Mouse (Mus musculus) hindbrain, embryonic 12.5 days (tissue): ENCODE results near the gene Hemk1. TPM values are rescaled to one million over a fixed set of nuclear protein-coding genes. Genes with fewer than 3 reads are reported as not detected.

Experiments
- ATAC-seq: fragments of 200-750 bp; cut with Nextera tagmentation; 2 replicates; pipeline ENCODE4 v1.8.0; 2017; ENCODE audit warnings: moderate TSS enrichment; ENCODE audit not compliant: low FRiP score
- H3K27ac ChIP-seq: fragments of 300-500 bp; sonication (generic); 2 replicates; pipeline ENCODE4 v1.5.1; 2016; ENCODE audit warnings: mild to moderate bottlenecking
- H3K27me3 ChIP-seq: fragments of 300-500 bp; sonication (generic); 2 replicates; pipeline ENCODE4 v1.6.1; 2016; ENCODE audit warnings: mild to moderate bottlenecking
- H3K36me3 ChIP-seq: fragments of 300-500 bp; sonication (generic); 2 replicates; pipeline ENCODE4 v1.6.1; 2016; ENCODE audit warnings: mild to moderate bottlenecking
- H3K4me1 ChIP-seq: fragments of 300-500 bp; sonication (generic); 2 replicates; pipeline ENCODE4 v1.6.1; 2016
- H3K4me2 ChIP-seq: fragments of 300-500 bp; sonication (generic); replicated peaks from 2 replicates; pipeline ENCODE4 v1.6.1; 2016; ENCODE audit warnings: mild to moderate bottlenecking
- H3K4me3 ChIP-seq: fragments of 300-500 bp; sonication (generic); 2 replicates; pipeline ENCODE4 v1.5.1; 2016; ENCODE audit warnings: mild to moderate bottlenecking
- H3K9ac ChIP-seq: fragments of 300-500 bp; sonication (generic); 2 replicates; pipeline ENCODE4 v1.6.1; 2016; ENCODE audit warnings: mild to moderate bottlenecking, moderate library complexity
- H3K9me3 ChIP-seq: fragments of 300-500 bp; sonication (generic); replicated peaks from 2 replicates; pipeline ENCODE4 v1.6.1; 2016; ENCODE audit warnings: mild to moderate bottlenecking
- WGBS: fragments of 180-500 bp; shearing (Covaris S2); methylation state at CpG from one replicate; pipeline ENCODE4 v1.1.7; 2016; 5-methylcytosine and 5-hydroxymethylcytosine counted together
- polyA plus RNA-seq: library from polyadenylated mRNA; unstranded; fragments of >200 nt; fragmentation: Nextera tagmentation; extraction: Ambion mirVana; gene quantifications from 2 replicates; pipeline ENCODE4 v1.2.1, GENCODE M21; 2016

Gene Hemk1
- polyA plus RNA-seq, 1 experiment from 2014 or later, result 14.1 TPM

GRCm38 (mm10) chr9:107366644-107367043 is 28.5 kb upstream of the Hemk1 start:
- no peak overlapping the region for H3K9ac ChIP-seq
- ATAC-seq, result no peak
- peaks cover 18% of the 10 kb centered on the region for H3K4me1 ChIP-seq
- H3K4me2 ChIP-seq, result no peak overlapping the region
- no peak overlapping the region for H3K4me3 ChIP-seq
- H3K27me3 ChIP-seq, result peaks cover 2% of the 10 kb centered on the region; the same call in 1 of the 2 replicates
- no peak overlapping the region for H3K27ac ChIP-seq
- 11% methylated on average over 3 of the region's 3 CpGs for WGBS
- H3K36me3 ChIP-seq, result no peaks in the 10 kb centered on the region
- H3K9me3 ChIP-seq, result no peaks in the 10 kb centered on the region

GRCm38 (mm10) chr9:107360989-107361388 is 22.8 kb upstream of the Hemk1 start:
- Histone ChIP-seq H3K4me2 (no peak overlapping the region), H3K9me3 (no peaks in the 10 kb centered on the region), H3K27ac (no peak overlapping the region), H3K4me3 (no peak overlapping the region), H3K27me3 (peaks cover 14% of the 10 kb centered on the region), H3K4me1 (peaks cover 10% of the 10 kb centered on the region), H3K36me3 (no peaks in the 10 kb centered on the region), H3K9ac (no peak overlapping the region)
- no peak for ATAC-seq
- 24% methylated on average over 3 of the region's 3 CpGs for WGBS

GRCm38 (mm10) chr9:107357651-107358050 is 19.5 kb upstream of the Hemk1 start:
- Histone ChIP-seq H3K27ac (no peak overlapping the region), H3K4me3 (no peak overlapping the region), H3K4me2 (no peak overlapping the region), H3K9ac (no peak overlapping the region), H3K4me1 (peaks cover 10% of the 10 kb centered on the region), H3K36me3 (no peaks in the 10 kb centered on the region), H3K27me3 (peaks cover 33% of the 10 kb centered on the region), H3K9me3 (no peaks in the 10 kb centered on the region)
- ATAC-seq, result peak; percentile 27
- 21% methylated on average over 5 of the region's 5 CpGs for WGBS

- H3K4me3 ChIP-seq, result no peak overlapping the region
- H3K27me3 ChIP-seq, result peaks cover 33% of the 10 kb centered on the region
- no peak for ATAC-seq
- H3K27ac ChIP-seq, result no peak overlapping the region
- 54% methylated on average over 6 of the region's 7 CpGs for WGBS
- no peak overlapping the region for H3K4me2 ChIP-seq
- H3K4me1 ChIP-seq, result peaks cover 6% of the 10 kb centered on the region
- no peaks in the 10 kb centered on the region for H3K36me3 ChIP-seq
- H3K9me3 ChIP-seq, result no peaks in the 10 kb centered on the region
- H3K9ac ChIP-seq, result no peak overlapping the region
Observed at GRCm38 (mm10) chr9:107355870-107356765, 18.0 kb upstream of the Hemk1 start.

DNA sequence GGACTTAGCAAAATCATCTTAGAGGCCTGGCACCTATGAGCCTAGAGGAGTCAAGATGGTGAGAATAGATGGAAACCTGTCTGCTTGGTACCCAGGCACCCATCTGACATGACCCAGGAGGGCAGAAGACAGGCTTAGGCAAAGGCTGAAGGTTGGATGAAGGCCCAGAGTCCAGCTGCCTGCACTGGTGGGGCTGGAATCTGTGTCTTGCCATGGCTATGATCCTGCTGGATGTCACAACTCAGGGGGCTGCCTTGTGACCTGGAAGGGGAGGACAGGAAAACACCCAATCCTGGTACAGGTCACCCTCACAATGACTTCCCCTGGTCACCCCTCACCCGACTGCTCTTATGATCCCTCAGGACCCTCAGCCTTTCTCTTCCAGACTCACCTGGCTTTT is 16.7 kb upstream of the Hemk1 start:
- no peaks in the 10 kb centered on the region for H3K4me1 ChIP-seq
- H3K4me3 ChIP-seq, result no peak overlapping the region
- no peak overlapping the region for H3K9ac ChIP-seq
- peaks cover 26% of the 10 kb centered on the region for H3K27me3 ChIP-seq
- no peak overlapping the region for H3K27ac ChIP-seq
- ATAC-seq, result no peak
- no peaks in the 10 kb centered on the region for H3K36me3 ChIP-seq
- WGBS, result 74% methylated on average over 1 of the region's 1 CpGs
- no peaks in the 10 kb centered on the region for H3K9me3 ChIP-seq
- no peak overlapping the region for H3K4me2 ChIP-seq

DNA sequence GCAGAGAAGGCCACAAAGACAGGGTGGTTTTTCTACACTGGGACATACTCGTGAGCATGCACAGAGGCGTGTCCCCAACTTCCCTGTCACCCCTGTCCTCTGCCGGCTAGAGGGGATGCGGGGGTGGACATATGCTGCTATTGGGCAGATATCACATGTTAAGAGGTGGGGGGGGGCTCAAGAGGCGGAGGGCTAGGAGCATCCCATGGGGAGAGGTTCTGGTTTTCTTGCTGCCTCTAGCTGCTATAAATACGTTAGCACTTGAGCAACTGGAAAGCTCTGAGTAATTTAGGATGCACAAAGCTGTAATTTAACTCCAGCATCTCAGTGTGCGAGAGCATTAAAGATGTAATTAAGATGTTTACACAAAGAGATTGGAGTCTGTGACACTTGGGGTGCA is 11.2 kb upstream of the Hemk1 start:
- H3K9ac ChIP-seq, result no peak overlapping the region
- no peak overlapping the region for H3K4me3 ChIP-seq
- H3K4me2 ChIP-seq, result no peak overlapping the region
- no peaks in the 10 kb centered on the region for H3K9me3 ChIP-seq
- no peak for ATAC-seq
- peaks cover 5% of the 10 kb centered on the region; the same call in 1 of the 2 replicates for H3K27me3 ChIP-seq
- H3K4me1 ChIP-seq, result no peaks in the 10 kb centered on the region
- whole genome bisulfite sequencing, result 60% methylated on average over 7 of the region's 7 CpGs
- no peak overlapping the region for H3K27ac ChIP-seq
- no peaks in the 10 kb centered on the region for H3K36me3 ChIP-seq

- Histone ChIP-seq H3K4me3 (no peak overlapping the region), H3K4me1 (no peaks in the 10 kb centered on the region), H3K27me3 (no peaks in the 10 kb centered on the region), H3K9me3 (no peaks in the 10 kb centered on the region), H3K9ac (no peak overlapping the region), H3K36me3 (no peaks in the 10 kb centered on the region), H3K27ac (no peak overlapping the region), H3K4me2 (no peak overlapping the region)
- no peak for ATAC-seq
- WGBS, result 82% methylated on average over 9 of the region's 9 CpGs
Observed at GRCm38 (mm10) chr9:107347586-107348183, 9.5 kb upstream of the Hemk1 start.

GRCm38 (mm10) chr9:107346081-107346480 is 7.9 kb upstream of the Hemk1 start:
- H3K4me3 ChIP-seq, result no peak overlapping the region
- peaks cover 12% of the 10 kb centered on the region for H3K27me3 ChIP-seq
- H3K27ac ChIP-seq, result no peak overlapping the region
- no peaks in the 10 kb centered on the region for H3K36me3 ChIP-seq
- H3K9ac ChIP-seq, result no peak overlapping the region
- WGBS, result 93% methylated on average over 8 of the region's 8 CpGs
- no peak overlapping the region for H3K4me2 ChIP-seq
- no peaks in the 10 kb centered on the region for H3K9me3 ChIP-seq
- ATAC-seq, result no peak
- peaks cover 3% of the 10 kb centered on the region for H3K4me1 ChIP-seq

DNA sequence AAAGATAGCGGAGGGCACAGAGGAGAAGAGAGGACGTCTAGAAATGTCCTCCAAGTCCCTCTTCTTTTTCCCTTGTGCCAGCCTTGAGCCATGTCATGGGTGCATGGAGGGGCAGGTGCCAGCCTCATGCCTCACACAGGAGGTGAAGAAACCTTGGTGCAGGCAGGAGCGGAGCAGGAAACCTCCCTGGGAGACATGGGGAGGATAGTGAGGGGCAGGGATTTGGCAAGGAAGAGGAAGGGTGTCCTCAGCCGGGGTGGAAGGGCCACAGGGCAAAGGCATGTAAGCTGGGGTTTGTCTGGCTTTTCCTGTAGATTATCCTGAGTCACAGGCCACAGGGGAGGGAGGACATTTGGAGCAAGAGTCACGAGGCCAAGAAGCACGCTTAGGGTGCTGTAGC is 5.9 kb upstream of the Hemk1 start:
- Histone ChIP-seq H3K4me1 (peaks cover 12% of the 10 kb centered on the region), H3K9me3 (no peaks in the 10 kb centered on the region), H3K36me3 (no peaks in the 10 kb centered on the region), H3K4me3 (no peak overlapping the region), H3K27ac (no peak overlapping the region), H3K27me3 (peaks cover 14% of the 10 kb centered on the region), H3K4me2 (no peak overlapping the region), H3K9ac (0 out of 2 replicates have a peak overlapping the region, but pooled peaks have one; percentile 13)
- 65% methylated on average over 6 of the region's 6 CpGs for WGBS
- ATAC-seq, result no peak

GRCm38 (mm10) chr9:107343146-107343943 is 5.2 kb upstream of the Hemk1 start:
- 0 out of 2 replicates have a peak overlapping the region, but pooled peaks have one; percentile 6 for H3K9ac ChIP-seq
- H3K4me2 ChIP-seq, result no peak overlapping the region
- peaks cover 18% of the 10 kb centered on the region for H3K4me1 ChIP-seq
- no peak for ATAC-seq
- no peaks in the 10 kb centered on the region for H3K36me3 ChIP-seq
- peaks cover 14% of the 10 kb centered on the region for H3K27me3 ChIP-seq
- H3K27ac ChIP-seq, result no peak overlapping the region
- H3K4me3 ChIP-seq, result no peak overlapping the region
- 74% methylated on average over 8 of the region's 8 CpGs for WGBS
- no peaks in the 10 kb centered on the region for H3K9me3 ChIP-seq

DNA sequence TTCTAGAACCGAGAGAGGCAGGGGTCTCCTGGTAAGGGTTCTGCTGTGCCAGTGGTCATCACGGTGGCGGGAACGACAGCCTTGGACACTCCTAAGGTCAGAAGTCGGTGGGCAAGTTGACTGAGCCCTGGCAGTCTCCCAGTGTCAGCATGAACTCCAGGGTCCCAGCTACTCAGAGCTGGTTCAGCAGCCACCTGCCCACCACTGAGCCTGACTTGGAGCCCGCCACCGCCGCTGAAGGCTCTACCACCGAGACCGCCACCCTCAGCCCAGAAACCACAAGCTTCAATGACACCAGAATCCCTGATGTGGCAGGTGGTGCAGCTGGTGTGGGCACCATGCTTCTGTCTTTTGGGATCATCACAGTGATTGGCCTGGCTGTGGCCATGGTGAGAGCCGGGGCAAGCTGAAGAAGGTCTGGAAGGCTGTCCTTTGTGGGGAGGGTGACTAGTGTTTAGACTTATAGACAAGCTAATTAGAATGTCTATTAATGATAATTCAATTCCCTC is 4.1 kb upstream of the Hemk1 start:
- 91% methylated on average over 11 of the region's 11 CpGs for WGBS
- ATAC-seq, result no peak
- H3K4me1 ChIP-seq, result peaks cover 24% of the 10 kb centered on the region

More for the DNA sequence above, 4.1 kb upstream of the Hemk1 start:
- no peak overlapping the region for H3K27ac ChIP-seq
- no peaks in the 10 kb centered on the region for H3K36me3 ChIP-seq
- no peak overlapping the region for H3K4me2 ChIP-seq
- no peak overlapping the region for H3K4me3 ChIP-seq
- no peak overlapping the region for H3K9ac ChIP-seq
- peaks cover 14% of the 10 kb centered on the region for H3K27me3 ChIP-seq
- H3K9me3 ChIP-seq, result no peaks in the 10 kb centered on the region
